Mouse (Mus musculus): ENCODE results near the gene Ppm1g.

The Ppm1g gene

GRCm38 (mm10) chr5:31220448-31221303 lies at the start of gene Ppm1g:
Ppm1g (minus strand) TSS chr5:31220687.
- DNase-seq (ENCODE audit: low spot score in 2 of 2): peak; percentile 99

DNA sequence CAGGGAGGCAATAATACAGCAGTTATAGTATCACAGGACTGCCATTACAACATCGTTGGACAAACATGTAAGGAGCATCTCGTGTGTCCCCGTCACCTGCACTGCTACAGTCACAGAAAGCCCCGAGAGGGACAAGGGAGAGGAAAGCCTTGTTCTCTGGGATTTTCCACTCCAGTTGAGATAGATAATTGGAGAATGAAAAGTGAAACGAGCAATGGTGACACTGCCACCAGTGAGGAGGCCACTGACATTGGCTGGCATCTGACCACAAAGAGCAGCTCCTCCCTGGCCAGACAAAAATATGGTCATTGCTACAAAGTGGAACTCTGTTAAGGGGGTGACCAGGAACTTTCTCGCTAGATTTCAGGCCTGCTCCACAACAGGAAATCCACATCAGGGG lies 47.2 kb upstream of the Ppm1g start:
- no peak for DNase-seq (ENCODE audit: low spot score in 2 of 2)

- DNase-seq (ENCODE audit: low spot score in 2 of 2): no peak
These were observed 45.6 kb upstream of the Ppm1g start for GRCm38 (mm10) chr5:31266101-31266500.

- no peak for DNase-seq (ENCODE audit: low spot score in 2 of 2)
These were observed 37.1 kb upstream of the Ppm1g start for GRCm38 (mm10) chr5:31257616-31258015.

DNA sequence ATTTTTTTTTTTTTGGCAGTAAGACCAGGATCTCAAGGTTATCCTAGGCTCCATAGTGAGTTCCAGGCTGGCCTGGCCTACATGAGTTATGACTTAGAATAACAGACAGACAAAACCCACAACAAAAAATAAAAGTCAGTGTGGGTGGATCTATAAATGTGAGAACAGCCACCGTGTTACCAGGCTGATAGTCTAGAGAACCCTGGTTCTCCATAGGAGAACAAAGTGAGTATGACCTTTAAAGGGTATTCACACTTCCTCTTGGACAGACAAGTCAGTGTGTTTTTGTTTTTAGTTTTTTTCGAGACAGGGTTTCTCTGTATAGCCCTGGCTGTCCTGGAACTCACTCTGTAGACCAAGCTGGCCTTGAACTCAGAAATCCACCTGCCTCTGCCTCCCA lies 35.5 kb upstream of the Ppm1g start:
- no peak for DNase-seq (ENCODE audit: low spot score in 2 of 2)

GRCm38 (mm10) chr5:31255381-31255780 lies 34.9 kb upstream of the Ppm1g start:
- no peak for DNase-seq (ENCODE audit: low spot score in 2 of 2)

DNA sequence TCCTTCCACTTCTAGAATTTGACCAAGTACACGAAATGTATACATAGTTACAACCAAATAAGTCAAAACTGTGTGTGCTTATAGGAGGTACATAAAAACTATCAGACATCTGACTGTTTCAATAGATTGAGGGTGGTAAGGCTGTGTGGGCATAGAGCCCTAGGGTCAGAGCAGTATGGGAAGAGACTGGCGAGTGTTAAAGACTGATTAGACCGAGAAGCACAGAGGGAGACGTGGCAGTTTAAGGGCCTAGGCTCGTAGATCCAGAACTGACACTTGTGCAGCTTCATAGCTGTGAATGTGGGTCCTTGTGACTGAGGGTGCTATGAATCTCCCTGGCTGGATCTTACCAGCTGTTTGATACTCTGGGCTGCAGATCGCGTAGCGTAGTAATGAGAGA lies 34.4 kb upstream of the Ppm1g start:
- no peak for DNase-seq (ENCODE audit: low spot score in 2 of 2)

GRCm38 (mm10) chr5:31254452-31254851 lies 34.0 kb upstream of the Ppm1g start:
- DNase-seq (ENCODE audit: low spot score in 2 of 2): no peak

DNA sequence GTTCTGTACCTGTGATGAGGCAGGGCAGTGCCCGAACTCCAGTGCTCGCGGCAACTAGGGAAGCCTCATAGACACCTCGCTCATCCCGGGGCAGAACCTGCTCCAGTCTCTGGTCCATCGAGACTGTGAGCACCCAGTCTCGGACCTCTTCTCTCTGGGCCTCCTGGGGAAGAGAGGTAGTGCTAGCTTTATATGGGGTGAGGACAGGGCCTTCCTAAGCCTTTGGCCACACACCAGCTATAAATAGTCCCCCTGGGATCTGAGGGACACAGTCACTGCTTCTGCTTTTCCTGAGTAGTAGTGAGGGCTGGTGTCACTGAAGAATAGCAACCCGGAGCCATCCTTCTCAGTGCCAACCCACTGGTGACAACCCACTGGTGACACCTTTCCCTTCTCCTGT lies 33.3 kb upstream of the Ppm1g start:
- DNase-seq (ENCODE audit: low spot score in 2 of 2): no peak

DNA sequence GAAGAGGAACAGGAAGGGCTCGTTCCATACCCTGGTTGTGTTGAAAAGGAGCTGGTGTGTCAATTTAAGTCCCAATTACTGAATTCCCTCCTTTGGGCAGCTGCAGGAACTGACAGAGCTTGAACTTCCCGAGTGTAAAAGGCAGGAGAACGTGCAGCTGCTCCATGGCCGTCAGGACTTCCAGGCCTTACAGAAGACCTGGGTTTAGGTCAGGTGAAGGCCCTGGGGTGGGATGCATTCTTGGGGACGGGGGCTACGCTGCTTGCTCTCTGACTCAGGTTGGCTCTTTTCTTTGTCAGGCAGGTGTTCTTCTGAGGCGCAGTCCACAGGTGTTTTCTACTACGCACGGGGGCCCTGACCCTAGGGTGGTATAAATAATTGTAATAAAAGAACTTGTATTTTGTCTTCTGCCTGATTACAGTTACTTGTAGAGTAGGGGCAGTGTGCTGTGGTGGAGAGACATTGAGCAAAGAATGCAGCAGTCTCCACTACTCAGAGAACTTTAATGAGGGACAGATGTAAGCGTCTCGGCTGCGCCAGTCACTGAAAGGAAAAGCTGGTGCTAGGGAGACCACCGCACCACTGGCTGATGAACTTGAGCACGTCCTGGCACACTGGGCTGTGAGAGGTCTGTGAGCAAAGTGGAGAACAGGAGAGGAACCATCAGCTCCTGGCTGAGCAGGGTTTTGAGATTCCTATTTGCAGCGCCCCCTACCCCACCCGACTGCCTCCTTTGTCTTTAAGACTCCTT lies 32.5 kb upstream of the Ppm1g start:
- DNase-seq (ENCODE audit: low spot score in 2 of 2): no peak

DNA sequence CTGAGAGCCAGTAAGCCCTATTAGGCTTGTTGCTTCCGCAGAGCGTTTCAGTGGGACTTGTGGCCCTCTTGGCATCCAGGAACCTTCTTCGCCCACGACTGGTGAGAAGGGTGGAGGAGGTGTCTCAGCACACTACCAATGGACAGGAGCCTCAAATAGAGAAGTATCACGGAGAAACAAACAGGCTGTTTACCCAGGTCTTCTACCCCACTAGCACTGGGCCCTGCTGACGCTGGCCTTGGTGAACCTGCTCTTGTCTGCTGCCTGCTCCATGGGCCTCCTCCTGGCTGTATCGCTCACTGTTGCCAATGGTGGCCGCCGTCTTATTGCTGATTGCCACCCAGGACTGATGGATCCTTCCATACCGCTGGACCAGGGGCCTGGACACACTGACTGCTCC lies 31.7 kb upstream of the Ppm1g start:
- DNase-seq (ENCODE audit: low spot score in 2 of 2): no peak

GRCm38 (mm10) chr5:31251541-31252101 lies 31.1 kb upstream of the Ppm1g start, which contains the start of gene Krtcap3:
Krtcap3 (plus strand) TSS chr5:31251691.
- DNase-seq (ENCODE audit: low spot score in 2 of 2): no peak

DNA sequence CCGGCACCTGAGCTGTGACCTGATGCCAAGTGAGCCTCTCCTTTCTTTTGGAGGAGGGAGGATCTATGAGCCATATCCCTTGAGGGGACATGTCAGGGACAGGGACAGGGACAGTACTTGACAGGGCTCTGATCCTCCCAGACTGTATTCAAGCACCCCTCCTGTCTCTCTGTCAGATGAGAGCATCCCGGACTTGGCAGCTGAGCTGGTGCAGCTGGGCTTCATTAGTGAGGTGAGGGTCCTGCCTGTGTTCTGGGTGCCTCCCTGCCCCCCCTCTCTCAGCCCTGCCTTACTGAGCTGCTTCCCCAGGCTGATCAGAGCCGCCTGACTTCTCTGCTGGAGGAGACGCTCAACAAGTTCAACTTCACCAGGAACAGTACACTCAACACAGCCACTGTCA lies 30.2 kb upstream of the Ppm1g start:
- DNase-seq (ENCODE audit: low spot score in 2 of 2): no peak

GRCm38 (mm10) chr5:31242191-31242590 lies 21.7 kb upstream of the Ppm1g start:
- DNase-seq (ENCODE audit: low spot score in 2 of 2): no peak

DNA sequence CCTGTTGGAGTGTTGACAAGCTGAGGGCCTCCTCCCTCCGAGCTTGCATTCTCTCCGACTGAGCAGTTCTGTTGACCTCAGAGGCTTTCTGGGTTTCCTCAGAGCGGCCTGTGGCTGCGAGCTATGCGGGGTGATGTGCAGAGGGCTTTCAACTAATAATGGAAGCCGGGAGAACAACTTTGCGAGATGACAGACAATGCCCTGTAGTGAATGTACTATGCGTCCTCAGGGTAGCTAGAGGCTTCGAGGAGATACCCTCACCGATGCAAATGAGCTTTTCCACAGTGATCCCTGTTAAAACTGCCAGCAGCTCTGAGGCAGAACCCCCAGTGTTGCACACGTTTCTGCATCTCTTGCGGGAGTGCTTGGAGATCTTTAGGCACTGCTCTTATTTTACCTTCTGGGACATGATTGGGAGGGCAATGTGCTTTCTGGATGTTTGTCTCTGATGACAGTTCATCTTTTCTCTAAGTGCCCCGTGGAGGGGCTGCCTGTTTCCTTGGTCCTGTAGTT lies 21.1 kb upstream of the Ppm1g start:
- DNase-seq (ENCODE audit: low spot score in 2 of 2): no peak

DNA sequence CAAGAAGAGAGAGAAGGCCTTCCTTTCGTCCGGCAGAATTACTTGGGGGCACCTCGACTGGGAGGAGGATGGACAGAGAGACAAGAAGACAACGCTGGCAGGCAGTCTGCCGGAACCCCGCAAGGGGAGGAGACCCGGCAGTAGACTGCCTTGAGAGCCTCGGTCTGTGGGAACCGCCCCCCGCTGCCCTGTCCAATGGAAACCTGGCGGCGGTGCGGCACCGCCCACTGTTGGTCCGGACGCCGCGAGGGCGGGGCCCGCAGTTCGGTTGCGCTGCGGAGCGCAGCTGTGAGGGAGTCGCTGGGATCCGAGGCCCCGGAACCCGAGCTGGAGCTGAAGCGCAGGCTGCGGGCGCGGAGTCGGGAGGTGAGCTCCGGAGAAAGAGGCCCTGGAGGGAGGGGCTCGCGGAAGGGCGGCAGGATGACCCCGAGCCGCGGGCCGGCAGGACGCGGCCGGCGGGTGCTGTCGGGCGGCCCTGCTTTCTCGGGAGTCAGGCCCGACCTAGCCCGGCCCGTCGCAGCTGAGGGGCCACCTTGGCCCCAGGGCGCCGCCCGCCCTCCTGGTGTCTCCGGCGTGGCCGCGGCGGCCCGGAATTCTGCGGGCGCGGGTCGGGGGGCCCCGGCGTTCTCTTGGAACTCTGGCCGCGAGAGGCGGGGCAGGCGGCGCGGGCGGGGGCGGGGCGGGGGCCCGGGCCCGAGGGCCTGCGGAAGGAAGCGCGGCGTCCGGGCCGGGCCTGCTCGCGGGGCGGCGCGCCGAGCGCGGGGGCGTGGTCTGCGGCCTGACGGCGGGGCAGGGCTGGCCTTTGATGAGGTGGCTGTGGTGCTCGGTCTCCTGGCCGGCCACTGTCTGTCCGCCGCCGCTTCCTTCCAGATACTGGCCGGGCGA lies 20.4 kb upstream of the Ppm1g start, which contains the start of the genes Nrbp1 and Gm9970:
Gene Nrbp1 (plus strand): TSS at position 228 of the 885 bp plus-strand sequence.
Gene Gm9970 (minus strand): TSS at position 596 of the 885 bp plus-strand sequence.
- DNase-seq (ENCODE audit: low spot score in 2 of 2): peak; percentile 92 to 94

- DNase-seq (ENCODE audit: low spot score in 2 of 2): no peak
These were observed 6.2 kb upstream of the Ppm1g start for GRCm38 (mm10) chr5:31226641-31227040.

DNA sequence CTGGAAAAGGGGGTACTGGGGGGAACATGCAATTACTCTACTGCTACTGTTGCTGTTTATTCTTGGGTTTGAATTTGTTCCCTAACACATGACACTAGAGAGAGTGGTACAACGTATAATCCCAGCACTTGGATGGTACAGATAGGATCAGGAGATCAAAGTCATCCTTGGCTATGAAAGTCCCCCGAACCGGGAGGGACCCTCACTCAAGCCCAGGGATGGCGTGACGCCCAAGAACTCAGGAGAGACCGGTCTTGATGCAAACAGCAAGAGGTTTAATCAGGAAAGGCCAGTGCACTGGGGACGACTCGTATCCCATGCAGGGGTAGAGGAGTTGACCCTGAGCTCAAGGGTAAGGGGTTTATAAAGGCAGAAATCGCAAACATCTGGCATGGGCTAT lies 2.2 kb upstream of the Ppm1g start:
- no peak for DNase-seq (ENCODE audit: low spot score in 2 of 2)

GRCm38 (mm10) chr5:31221304-31221945 lies 938 bp upstream of the Ppm1g start:
- DNase-seq (ENCODE audit: low spot score in 2 of 2): peak in 1 of 2 experiments; percentile 45

DNA sequence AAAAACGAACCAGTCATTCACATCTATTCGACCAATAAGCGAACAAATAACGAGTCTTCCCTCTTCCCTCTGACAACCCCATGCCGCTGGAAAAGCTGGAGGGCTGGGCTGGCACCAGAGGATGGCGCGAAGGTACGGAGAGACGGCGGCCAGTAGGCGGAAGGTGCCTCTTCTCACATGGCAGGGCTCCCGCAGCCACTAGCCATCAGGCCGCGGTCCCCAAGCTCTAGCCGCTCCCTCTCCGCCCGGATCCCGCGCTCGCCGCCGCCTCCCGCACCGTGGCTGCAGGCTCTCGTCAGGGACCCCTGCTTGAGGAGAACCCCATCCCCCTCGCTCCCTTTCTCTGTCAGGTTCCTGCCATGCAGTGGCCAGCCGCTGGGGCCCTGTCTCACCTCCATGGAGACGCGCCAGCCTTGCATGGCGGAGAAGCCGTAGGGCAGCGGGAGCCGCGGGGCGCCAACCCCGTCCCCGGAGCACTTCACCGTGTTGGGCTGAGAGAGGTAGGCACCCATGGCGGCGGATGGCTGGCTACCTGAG lies 508 bp downstream of the Ppm1g start:
- DNase-seq (ENCODE audit: low spot score in 2 of 2): no peak
